Mouse (Mus musculus): ENCODE data around the gene Msi1.
"Not testable (repeated sequence)": the region's sequence is repeated elsewhere in the genome, so short reads cannot be mapped to it uniquely, and the experiment has no call there.

The Msi1 gene

DNA sequence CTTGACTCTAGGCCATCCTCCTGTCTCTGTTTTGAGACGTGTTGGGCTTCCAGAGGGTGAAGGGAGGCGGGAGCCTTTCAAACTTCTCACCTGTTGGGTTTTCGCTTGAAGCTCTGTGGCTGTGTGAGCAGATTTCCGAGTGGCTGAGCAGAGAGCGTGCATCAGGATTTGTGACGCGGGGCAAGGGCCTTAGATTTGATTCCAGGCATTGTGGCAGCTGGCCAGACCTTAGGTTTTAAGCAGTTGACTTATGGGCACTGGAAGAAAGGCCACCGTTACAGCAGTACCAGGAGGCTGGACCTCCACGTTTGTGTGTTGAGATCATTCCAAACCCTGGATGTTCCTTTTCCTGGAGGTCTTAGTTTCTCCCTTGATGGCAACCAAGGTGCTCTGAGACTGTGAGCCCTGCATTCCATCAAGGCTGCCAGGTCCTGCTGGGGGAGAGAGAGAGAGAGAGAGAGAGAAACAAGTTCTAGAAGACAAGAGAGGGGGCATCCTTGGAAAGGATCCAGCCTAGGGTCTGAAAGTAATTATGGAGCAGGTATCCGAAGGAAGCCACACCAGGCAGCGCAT, 5.0 kb downstream of the Msi1 start:
- no peak for DNase-seq (ENCODE audit: low spot score in 2 of 2)

- DNase-seq (ENCODE audit: low spot score in 2 of 2): no peak
Observed at GRCm38 (mm10) chr5:115434853-115435754, 5.7 kb downstream of the Msi1 start.

- DNase-seq (ENCODE audit: low spot score in 2 of 2): no peak
Observed at GRCm38 (mm10) chr5:115435755-115436379, 6.5 kb downstream of the Msi1 start.

DNA sequence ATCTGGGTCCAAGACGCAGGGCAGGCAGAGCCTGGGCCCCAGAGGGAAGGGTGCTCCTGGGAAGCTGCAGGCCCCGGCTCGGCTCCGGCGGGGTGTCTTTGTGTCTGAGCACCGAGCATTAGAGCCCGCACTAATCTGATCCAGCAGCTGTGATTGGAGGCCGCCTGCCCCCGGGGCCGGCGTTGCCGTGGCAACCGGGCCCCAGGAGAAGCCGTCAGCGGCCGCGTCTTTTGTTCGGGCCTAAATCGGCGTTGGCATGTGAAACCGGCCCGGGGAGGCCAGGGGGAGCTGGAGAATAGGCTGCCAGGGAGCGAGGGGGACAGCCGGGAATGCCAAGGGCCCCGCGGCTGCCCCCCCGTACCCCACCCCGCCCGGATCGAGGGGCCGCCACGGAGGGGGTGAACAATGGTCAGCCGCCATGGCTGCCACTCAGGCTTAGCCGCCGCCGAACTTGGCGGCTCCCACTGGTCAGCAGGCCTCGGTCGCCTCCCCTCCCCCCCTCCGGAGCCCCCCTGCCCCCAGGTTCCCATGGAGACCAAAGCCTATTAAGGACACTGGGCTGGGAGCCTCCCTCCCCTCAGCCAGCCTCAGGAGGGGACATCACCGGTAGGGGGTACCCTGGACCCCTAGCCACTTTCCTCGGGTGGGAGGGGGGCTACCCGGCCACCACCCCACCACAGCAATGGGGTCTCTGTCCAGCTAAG, 7.2 kb downstream of the Msi1 start:
- peak; percentile 86 to 89 for DNase-seq (ENCODE audit: low spot score in 2 of 2)

DNA sequence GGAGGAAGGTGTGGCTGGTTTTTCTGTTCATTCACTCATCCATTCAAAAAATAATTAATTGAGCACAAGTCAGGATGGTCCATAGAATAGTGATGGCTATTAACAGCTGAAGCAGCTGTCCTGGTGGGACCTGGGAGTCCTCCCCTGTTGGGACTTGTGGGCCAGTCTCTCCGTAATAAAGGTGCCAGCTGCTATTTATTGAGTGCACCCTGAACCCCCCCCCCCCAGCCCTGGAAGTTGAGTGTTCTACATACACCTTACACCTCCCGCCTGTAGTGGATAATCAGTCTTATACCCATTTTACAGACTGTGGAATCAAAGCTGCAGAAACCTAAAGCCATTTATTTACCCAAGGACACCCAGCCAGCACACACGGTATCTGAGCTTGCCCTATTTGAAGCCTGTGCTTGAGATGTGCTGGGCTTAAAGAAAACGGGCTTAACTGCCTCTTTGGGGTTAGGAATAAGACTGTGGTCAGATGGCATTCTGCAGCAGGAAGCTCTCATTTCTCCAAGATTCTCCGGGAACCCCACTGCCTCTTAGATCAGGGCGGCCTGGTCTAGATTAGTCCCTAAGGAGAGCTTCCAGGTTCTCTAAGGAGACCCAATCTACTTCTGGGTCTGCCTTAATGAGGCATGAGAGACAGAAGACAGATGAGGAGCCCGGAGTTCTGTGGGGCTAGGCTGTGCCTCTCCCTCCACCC, 8.0 kb downstream of the Msi1 start:
- DNase-seq (ENCODE audit: low spot score in 2 of 2): no peak

DNA sequence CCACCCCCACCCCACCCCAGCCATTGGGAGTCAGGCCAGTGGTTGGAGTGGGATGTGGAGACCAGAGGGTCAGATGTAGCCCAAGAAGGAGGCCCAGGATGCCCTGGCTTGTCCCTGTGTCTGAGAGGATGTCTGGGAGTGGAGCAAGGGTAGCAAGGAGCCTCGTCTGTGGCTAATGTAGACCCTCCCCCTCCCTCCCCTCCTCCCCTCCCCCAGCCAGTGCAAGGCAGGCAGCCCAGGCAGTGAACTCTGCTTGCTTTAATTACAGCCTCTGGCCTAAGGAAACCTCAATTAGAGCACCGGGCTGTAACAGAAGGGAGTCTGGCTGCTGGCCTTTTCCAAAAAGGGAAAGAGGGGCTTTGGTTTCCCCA, 8.5 kb downstream of the Msi1 start:
- DNase-seq (ENCODE audit: low spot score in 2 of 2): no peak

GRCm38 (mm10) chr5:115438667-115439066, 9.3 kb downstream of the Msi1 start:
- DNase-seq (ENCODE audit: low spot score in 2 of 2): no peak

DNA sequence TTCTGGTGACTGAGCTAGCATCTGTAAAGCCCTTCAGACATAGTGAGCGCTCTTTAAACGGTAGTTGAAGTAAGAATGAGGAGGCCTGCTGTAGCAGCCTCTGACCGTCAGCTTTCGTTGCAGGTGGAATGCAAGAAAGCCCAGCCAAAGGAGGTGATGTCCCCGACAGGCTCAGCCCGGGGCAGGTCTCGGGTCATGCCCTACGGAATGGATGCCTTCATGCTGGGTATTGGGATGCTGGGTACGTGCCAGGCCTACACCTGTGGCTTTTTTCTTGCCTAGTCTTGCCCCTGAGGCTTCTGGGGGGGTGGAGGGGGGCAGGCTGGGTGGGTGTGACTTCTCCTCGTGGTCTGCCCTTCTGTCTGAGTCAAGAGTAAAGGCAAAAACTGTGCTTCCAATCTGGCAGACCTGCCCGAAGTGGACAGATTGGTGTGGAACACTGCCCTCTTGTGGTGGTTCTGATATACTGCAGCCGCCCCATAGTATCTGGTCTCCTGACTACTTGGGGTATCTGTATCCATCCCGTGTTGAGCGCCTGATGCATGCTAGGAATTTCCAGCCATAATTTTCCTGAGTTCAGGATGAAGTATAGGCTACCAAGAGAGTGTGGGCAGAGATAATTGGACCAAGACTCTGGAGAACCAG, 11.9 kb downstream of the Msi1 start:
- DNase-seq (ENCODE audit: low spot score in 2 of 2): peak; percentile 84 to 86

DNA sequence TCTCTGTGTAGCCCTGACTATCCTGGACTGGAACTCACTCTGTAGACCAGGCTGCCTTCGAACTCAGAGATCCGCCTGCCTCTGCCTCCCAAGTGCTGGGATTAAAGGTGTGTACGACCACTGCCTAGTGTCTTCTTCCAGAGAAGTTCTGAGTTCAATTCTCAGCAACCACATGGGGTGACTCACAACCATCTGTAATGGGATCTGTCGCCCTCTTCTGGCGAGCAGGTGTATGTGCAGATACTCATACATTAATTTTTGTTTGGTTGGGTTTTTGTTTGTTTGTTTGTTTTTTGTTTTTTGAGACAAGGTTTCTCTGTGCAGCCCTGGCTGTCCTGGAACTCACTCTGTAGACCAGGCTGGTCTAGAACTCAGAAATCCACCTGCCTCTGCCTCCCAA, 13.3 kb downstream of the Msi1 start:
- not testable (repeated sequence) for DNase-seq (ENCODE audit: low spot score in 2 of 2)

GRCm38 (mm10) chr5:115444130-115444529, 14.7 kb downstream of the Msi1 start:
- DNase-seq (ENCODE audit: low spot score in 2 of 2): no peak

DNA sequence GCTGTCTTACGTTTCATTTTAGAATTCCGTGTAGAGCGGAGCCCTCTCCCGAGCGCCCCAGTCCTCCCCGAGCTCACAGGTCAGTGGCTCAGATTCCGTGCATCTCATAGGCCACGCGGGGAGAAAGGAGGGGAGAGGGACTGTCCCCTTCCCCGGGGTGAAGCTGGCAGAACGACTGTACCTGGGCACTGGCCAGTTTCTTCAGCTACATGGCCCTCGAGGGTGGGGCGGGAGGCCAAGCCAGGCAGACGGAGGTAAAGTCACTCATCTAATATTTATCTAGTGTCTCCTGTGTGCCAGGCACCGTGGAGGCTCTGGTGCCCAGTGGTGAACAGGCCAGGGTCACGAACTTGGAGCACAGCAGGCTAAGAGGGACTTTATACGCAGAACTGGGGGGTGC, 17.7 kb downstream of the Msi1 start:
- no peak for DNase-seq (ENCODE audit: low spot score in 2 of 2)

GRCm38 (mm10) chr5:115449247-115449646, 19.8 kb downstream of the Msi1 start:
- DNase-seq (ENCODE audit: low spot score in 2 of 2): no peak

GRCm38 (mm10) chr5:115450410-115451317, 21.3 kb downstream of the Msi1 start:
- no peak for DNase-seq (ENCODE audit: low spot score in 2 of 2)

- DNase-seq (ENCODE audit: low spot score in 2 of 2): no peak
Observed at GRCm38 (mm10) chr5:115454422-115455090, 25.2 kb downstream of the Msi1 start.

GRCm38 (mm10) chr5:115455838-115456237, 26.4 kb downstream of the Msi1 start:
- DNase-seq (ENCODE audit: low spot score in 2 of 2): no peak

DNA sequence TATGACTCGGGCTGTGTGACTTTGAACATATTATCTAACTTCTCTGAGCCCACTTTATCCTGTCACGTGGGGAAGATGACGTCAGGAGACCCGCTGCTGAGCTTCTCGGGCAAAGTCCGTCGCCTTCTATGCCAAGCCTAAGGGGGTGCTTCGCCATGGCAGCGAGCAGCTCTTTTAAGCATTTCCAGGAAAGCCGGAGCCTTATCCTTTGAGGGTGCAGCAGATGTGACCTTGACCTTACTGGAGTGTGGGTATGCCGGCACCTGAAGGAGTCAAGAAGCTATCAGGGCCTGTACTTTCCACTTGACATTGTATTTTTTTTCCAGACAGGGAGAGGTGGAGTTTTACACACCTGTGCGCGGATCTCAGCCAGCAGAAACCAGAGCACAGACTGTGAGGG, 29.5 kb downstream of the Msi1 start:
- DNase-seq (ENCODE audit: low spot score in 2 of 2): no peak

- DNase-seq (ENCODE audit: low spot score in 2 of 2): no peak
Observed at GRCm38 (mm10) chr5:115464408-115465115, 35.2 kb downstream of the Msi1 start.

GRCm38 (mm10) chr5:115465642-115466420, 36.4 kb downstream of the Msi1 start, which contains the start of gene Pla2g1b:
Pla2g1b (plus strand) TSS chr5:115466262.
- no peak for DNase-seq (ENCODE audit: low spot score in 2 of 2)

Measured in right cerebral cortex, adult 2 months (tissue).